Mouse (Mus musculus) T-helper 17 cell (primary cell): ENCODE measurements around the gene Apoa4.

Experiments
- in situ Hi-C, 2 experiments: fragments of 300-600 bp; cut with MboI, MseI; formaldehyde crosslinking; loops; 1 replicate in 1 of 2; 2 replicates in 1 of 2; pipeline ENCODE4 v1.15.1; 2025; ENCODE audit warnings: high pct_unique_total_duplicates in 2 of 2

Gene Apoa4

GRCm38 (mm10) chr9:46240526-46241153 lies at the start of gene Apoa4:
Gene Apoa4 (plus strand): TSS chr9:46240696.
- in situ Hi-C loops = no loop called here

DNA sequence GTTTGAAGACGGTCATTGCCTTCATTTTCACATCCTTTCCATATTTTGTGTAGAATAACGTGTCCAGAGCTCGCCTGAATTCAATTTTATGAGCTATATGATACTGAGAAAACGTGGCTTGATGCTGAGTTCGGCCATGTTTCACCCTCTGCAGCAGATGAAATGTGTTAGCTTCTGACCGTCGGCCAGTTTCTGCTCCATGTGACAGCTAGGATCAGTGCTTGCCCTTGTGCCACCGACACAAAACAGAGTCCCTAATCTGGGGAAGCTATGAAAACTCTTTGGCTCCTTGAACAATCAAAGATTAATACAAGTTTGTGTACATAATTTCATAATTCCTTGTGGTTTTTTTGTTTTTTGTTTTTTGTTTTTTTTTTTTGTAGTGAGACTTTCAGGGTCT lies 49.3 kb upstream of the Apoa4 start:
- in situ Hi-C loops = no loop called here

DNA sequence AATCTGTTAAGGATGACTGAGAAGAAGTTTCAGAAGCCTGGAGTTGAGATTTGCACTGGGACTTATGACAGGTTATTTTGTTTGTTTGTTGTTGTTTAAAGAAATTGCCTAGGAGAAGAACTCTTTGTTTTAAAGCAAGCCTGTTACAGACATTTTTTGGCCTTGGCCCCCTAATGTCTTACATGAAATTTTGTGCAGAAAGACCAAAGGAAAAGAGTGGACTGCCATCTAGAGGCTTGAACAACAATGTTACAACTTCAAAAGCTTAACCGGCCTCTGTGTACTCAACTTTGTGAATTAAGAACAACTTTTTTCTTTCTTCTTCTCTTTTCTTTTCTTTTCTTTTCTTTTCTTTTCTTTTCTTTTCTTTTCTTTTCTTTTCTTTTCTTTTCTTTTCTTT lies 48.9 kb upstream of the Apoa4 start:
- in situ Hi-C loops = no loop called here

DNA sequence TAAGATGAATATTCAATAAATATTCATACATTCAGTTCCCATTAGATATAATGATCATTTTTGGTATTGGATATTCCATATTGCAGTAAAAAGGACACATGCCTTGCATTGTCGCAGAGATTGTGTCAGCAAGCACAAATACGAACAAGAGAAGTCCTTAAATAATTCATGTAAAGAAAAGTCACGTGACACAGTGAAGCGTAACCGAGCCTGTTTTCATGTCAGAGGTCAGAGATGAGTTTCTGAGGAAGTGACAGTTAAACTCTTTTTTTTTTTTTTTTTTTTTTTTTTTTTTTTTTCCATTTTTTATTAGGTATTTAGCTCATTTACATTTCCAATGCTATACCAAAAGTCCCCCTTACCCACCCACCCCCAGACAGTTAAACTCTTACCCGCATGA lies 47.9 kb upstream of the Apoa4 start:
- in situ Hi-C loops = no loop called here

DNA sequence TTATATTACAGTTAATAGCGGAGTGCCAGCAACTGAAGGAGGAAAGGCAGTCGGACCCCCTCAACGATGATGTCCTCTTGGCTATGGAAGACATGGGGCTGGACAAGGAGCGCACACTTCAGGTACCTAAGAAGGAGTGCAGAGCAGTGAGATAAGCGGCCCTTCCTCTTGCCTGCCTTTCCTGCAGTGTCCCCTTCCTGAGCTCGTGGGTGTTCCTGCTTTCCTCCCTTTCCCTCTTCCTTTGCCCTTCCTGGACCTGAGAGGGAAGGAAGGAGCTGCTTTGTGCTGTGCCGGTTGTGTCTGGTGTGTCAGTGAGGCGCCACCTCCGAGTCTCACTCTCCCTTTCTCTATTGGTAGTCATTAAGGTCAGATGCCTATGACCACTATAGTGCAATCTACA lies 45.7 kb upstream of the Apoa4 start:
- in situ Hi-C loops = loop anchor here (5.0 kb wide), 2 partner anchors 198 to 203 kb away; no protein-coding TSS in a partner anchor

DNA sequence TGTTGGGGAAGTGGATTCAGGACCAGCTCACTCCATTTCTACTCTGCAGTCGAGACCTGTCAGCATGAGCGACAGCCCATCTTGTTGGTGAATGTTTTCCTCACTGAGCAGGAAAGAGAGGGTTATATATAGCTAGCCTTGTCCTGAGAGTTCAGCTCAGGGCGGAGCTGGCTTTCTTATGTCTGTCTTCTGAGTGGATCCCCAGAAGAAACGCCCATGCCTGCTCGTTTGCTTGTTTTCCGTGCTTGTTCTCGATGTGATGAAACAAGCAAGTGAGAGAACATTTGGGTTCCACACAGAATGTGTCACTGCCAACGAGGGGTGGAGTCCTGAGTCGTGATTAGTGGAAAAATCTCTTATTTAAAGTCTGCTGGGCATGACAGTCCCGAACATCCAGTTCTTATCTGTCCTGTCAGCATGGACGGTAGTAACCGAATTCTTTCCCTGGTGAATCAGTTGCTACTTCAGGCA lies 43.8 kb upstream of the Apoa4 start:
- in situ Hi-C loops = loop anchor here (5.0 kb wide), 2 partner anchors 199 to 204 kb away; no protein-coding TSS in a partner anchor

GRCm38 (mm10) chr9:46198461-46198860 lies 42.0 kb upstream of the Apoa4 start:
- in situ Hi-C loops = loop anchor here (5.0 kb wide), 2 partner anchors 201 to 206 kb away; no protein-coding TSS in a partner anchor

DNA sequence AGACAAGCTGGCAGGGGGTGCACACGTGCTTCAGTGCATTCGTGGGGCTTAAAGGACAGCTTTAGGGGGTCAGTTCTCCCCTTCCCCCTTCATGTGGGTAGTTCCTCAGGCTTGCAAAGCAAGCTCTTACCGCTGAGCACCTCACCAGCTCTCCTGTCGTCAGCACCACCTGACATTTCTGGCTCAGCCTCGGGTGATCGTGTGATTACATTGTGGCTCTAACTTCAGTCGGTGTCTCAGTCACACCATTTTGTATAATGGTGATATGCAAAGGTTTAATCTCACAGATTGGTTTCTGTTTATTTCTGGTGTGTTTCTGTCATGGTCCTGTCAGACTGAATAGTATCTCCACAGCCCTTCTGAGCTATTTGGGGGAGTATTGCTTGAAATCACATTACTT lies 41.6 kb upstream of the Apoa4 start:
- in situ Hi-C loops = loop anchor here (5.0 kb wide), 2 partner anchors 202 to 207 kb away; no protein-coding TSS in a partner anchor

- in situ Hi-C loops = loop anchor here (5.0 kb wide), 2 partner anchors 202 to 207 kb away; no protein-coding TSS in a partner anchor
Observed at GRCm38 (mm10) chr9:46199609-46200008, 40.9 kb upstream of the Apoa4 start.

DNA sequence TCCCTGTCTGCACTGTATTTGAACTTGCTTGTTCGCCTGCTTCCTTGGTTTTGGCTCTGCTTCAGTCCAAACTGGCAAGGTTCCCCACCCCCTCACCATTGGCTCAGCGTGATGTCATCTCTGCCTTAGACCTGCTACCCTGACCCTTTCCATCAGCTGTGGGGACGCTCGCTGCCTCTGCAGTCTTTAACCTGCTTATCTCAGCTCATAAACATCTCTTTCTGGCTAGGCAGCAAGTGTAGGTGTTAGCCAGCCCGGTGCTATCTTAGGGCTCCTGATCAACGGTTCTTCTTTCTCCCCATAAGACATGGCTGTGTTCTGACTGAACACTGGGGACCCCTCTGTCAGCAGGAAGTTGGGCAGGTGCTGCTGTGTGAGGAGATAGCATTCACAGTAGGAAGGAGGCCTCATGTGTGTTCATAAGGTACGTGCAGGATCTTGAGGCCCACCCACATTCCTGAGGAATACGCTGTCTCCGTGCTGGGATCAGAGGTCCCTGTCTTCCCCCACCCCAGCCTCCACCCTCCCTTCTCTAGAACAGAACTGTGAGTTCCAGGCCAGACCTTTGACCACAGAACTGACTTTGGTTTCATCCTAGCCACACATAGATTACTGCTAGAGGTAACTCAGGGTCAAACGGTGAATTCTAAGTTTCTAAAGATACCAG lies 33.5 kb upstream of the Apoa4 start:
- in situ Hi-C loops = no loop called here

DNA sequence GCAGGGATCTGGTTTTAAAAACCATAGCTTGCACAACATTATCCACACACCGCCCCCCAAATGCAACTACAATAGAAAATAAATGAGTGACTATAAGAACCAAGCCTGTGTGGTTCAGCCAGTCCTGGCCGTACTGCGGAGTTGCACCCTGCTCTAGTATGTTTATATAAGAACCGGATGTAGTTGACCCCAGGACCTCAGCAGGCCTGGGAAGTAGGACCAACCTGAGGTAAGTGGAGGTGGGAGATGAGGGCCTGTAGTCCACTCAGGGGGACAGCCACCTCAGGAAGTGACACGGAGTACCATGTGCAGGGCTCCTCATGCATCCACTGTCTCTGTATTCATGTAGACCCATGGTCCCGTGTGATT lies 33.0 kb upstream of the Apoa4 start:
- in situ Hi-C loops = no loop called here

GRCm38 (mm10) chr9:46208401-46208974 lies 32.0 kb upstream of the Apoa4 start:
- in situ Hi-C loops = no loop called here

GRCm38 (mm10) chr9:46210473-46210872 lies 30.0 kb upstream of the Apoa4 start:
- in situ Hi-C loops = no loop called here

DNA sequence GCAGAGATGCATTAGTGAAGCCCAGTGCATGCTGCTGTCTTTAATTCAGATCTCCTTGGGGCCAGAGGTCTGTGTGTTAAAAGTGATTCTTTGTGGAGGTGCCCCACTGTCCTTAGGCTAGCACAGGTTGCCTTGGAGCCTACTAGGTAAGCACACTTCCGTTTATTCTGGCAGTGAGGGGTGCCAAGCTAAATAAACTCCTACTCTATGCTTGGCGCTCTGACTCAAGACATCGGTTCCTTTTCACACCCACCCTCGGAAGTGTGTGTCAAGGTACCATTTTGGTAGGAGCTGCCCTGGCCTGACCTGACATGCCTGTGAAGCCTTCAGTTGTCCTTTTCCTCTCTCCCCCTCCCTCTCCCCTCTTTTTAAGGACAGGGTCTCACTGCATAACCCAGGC lies 26.2 kb upstream of the Apoa4 start:
- in situ Hi-C loops = no loop called here

GRCm38 (mm10) chr9:46214946-46215337 lies 25.6 kb upstream of the Apoa4 start:
- in situ Hi-C loops = no loop called here

DNA sequence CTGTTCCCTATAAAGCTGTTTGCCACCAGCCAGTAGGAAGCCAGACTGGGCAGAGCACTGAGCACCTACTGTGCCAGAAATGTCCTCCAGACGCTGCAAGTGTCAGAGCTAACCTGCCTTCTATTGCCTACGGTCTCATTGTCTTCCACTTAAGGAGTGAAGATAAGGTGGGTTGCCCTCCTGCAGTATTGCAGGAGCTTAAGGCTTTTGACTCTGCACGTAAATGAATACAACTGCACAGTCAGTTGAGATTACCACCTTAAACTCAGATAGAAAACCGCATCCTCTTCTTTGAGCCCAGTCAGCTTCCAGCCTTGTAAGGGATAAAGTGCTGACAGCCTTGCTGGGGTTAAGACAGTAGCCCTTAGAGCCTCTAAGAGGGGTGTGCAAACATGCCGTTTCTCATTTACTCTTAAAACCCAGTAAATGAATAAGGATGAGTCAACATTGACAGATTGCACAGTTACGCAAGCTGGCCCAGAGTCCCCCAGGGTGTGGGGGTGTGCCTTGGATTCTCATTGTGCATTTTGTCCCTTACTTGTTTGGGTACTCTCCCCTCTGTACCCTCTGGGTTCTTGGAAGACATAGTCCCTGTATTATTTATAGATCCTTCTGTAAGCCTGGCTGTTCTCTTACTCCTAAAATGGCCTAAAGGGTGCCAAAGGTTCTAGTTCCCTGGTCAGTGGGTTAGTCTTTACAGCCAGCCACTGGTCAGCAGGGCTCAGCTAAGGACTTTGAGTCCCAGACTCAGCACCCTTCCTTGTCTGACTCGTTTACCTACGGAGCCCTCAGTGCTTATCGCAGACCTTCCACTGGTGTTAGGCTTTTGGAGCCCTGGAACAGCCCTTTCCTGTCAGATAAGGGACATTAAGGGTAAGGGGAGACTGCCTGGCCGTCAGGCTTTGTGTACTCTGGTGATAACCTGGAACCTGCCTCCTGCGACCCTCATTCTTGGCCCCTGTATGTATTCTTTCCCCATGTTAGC lies 24.9 kb upstream of the Apoa4 start:
- in situ Hi-C loops = no loop called here

- in situ Hi-C loops = no loop called here
Observed at GRCm38 (mm10) chr9:46216744-46217470, 23.6 kb upstream of the Apoa4 start.

DNA sequence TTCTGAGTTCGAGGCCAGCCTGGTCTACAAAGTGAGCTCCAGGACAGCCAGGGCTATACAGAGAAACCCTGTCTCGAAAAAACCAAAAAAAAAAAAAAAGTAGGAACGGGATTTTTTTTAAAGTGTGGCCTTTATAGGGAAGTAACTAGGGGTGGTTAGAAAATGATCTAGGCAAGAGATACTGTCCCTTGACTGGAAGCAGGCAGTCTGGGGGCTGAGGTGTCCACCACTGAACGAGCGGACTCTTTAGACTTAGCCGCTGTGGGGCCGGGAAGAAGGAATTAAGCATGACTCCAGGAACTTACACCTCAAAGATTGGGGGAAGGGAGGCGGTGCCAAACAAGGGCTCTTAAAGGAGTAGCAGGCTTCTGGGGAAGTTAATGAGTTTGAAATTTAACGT lies 22.3 kb upstream of the Apoa4 start:
- in situ Hi-C loops = no loop called here

DNA sequence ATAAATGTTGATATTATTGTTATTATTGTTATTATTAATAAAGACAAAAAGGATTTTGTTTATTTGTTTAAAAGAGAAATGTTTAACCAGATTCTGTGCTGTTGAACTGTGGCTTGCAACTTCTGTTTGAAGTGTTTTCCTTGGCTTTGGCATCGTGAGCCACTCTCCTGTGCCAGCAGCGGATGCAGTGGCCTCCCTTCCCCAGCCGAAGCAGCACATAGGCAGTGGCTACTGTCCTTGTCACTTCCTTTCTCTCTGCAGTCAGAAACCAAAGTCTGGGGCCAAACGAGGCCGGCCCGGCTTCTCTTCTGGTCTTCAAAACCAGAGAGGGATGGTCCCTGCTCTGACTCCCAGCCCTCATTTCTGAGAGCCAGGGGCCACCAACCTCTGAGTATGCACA lies 17.4 kb upstream of the Apoa4 start:
- in situ Hi-C loops = no loop called here

DNA sequence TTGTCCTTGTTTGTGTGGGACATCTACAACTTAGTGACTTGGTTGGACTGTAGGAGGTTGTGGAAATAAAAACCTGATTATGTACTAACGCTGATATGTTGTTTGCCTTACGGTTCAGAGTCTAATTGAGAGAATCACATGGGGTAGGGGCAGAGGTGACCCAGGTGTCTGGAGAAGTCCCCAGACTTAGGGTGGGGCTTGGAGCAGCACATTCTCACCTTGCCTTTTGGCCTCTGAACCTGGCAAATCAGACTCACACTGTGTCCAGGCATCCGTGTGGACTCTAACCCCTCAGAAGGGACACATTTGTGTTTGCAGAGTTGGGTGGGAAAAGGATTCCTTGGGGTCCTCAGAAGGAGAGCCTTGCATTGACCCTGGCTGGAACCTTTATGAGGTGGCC lies 16.4 kb upstream of the Apoa4 start:
- in situ Hi-C loops = no loop called here
